Mouse (Mus musculus) CD4-positive naive resting alpha-beta T cell, adult 57 days (primary cell): ENCODE results near the gene Cyp46a1. TPM values are rescaled to one million over a fixed set of nuclear protein-coding genes. Genes with fewer than 3 reads are reported as not detected.

ENCODE experiments used
- total RNA-seq: library from RNA; stranded (reverse); gene quantifications from one replicate; pipeline ENCODE4 v1.2.4, GENCODE M21; 2023

Gene Cyp46a1
- total RNA-seq: 0.59 TPM

GRCm38 (mm10) chr12:108333895-108334445, at the start of gene Cyp46a1:
Gene Cyp46a1 (plus strand): TSS chr12:108334381.

GRCm38 (mm10) chr12:108305812-108306794, 28.1 kb upstream of the Cyp46a1 start, which contains the start of gene Hhipl1:
Gene Hhipl1 (plus strand): TSS chr12:108306270.

GRCm38 (mm10) chr12:108370596-108371428, 36.6 kb downstream of the Cyp46a1 start, which contains the start of gene Eml1:
Gene Eml1 (plus strand): TSS chr12:108370957.

Other genes with a start within 250 kb of the Cyp46a1 start
- 89.7 TPM for gene Setd3, start 155.1 kb upstream of the Cyp46a1 start, total RNA-seq
- 86.5 TPM for gene Ccnk, start 154.8 kb upstream of the Cyp46a1 start, total RNA-seq
- 2.2 TPM for gene Ccdc85c, start 59.0 kb upstream of the Cyp46a1 start, total RNA-seq
- not detected for gene Hhipl1, start 28.1 kb upstream of the Cyp46a1 start, total RNA-seq
- gene Eml1, start 36.6 kb downstream of the Cyp46a1 start, total RNA-seq: 0.74 TPM
- 909 TPM for gene Evl, start 220.3 kb downstream of the Cyp46a1 start, total RNA-seq